8 mouse cellular contexts compared by ENCODE assay signal in the genomic region with DNA sequence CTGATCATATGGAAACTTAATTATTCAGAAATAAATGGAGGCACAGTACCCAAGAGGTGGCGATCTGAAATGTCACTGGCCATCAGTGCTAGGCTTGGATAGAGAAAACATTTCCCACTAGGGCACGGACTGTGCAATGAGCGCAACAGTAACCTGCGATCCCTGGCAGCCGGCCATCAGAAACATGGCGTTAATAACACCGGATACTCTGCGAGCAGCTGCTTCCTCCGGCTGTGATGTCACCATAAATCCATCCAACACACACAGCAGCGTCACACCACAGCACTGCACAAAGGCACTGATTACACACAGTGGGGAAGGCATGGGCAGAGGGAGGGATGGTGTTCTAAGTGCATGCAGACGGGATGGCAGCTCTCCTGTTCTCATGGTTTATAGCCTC. TPM values are rescaled to one million over a fixed set of nuclear protein-coding genes. Genes with fewer than 3 reads are reported as not detected.
DNase-seq lines count a peak whose midpoint lies in the region; ATAC-seq and TF ChIP-seq lines count a peak whose summit lies in the region.

No protein-coding gene starts in this region.

- H3K9ac ChIP-seq in intestine, postnatal 0 days (ENCODE audit: low read depth, low read length) = no peak overlapping the region

- H3K4me3 ChIP-seq in intestine, postnatal 0 days (ENCODE audit: low read depth, low read length) = no peak overlapping the region

- TF ChIP-seq CTCF in intestine, postnatal 0 days (IDR thresholded peaks at IDR 0.05; ENCODE audit: low read depth) = no peak

- peaks cover 31% of the 10 kb centered on the region for H3K4me1 ChIP-seq in intestine, postnatal 0 days (replicated peaks; ENCODE audit: control insufficient read depth, insufficient read depth, low read length)

- WGBS in intestine, postnatal 0 days = 40% methylated on average over 11 of the region's 11 CpGs

- ATAC-seq in intestine, postnatal 0 days = 0 out of 2 replicates have a peak, but pooled peaks have one; percentile 7

- H3K9me3 ChIP-seq in intestine, postnatal 0 days (ENCODE audit: control insufficient read depth) = no peaks in the 10 kb centered on the region

- peaks cover 18% of the 10 kb centered on the region for H3K36me3 ChIP-seq in intestine, postnatal 0 days (ENCODE audit: control insufficient read depth, insufficient read depth)

- H3K4me2 ChIP-seq in intestine, postnatal 0 days (replicated peaks; ENCODE audit: low read depth) = no peak overlapping the region

- no peaks in the 10 kb centered on the region for H3K27me3 ChIP-seq in intestine, postnatal 0 days (replicated peaks; ENCODE audit: control insufficient read depth, insufficient read depth, low read length)

- DNase-seq in B cell, adult 2 months = peak; percentile 15 to 20
- peak; percentile 56 to 77 for DNase-seq in adrenal gland, postnatal 36 days
- peak; percentile 84 to 88 for DNase-seq in heart, adult 18-20 months
- DNase-seq in lung, postnatal 25 days (ENCODE audit: low spot score) = peak; percentile 64
- DNase-seq in spleen, postnatal 14 days (ENCODE audit: low spot score in 2 of 2) = no peak
- no peak for DNase-seq in layer of hippocampus, postnatal 25 days (ENCODE audit: extremely low spot score in 1 of 2, low spot score in 1 of 2)
- no peak for DNase-seq in embryo, embryonic 10 days (ENCODE audit: low spot score)

- no peak overlapping the region for H3K27ac ChIP-seq in intestine, postnatal 0 days (ENCODE audit: low read depth, low read length)

RNA-seq across cellular contexts. Expression of gene Selplg, which starts 36.7 kb away (rescaled TPM):
- total RNA-seq in adrenal gland, postnatal 36 days (2021) = 1 to 10 TPM; 2.5 to 4.1 TPM
- 1 to 10 TPM; 4.4 to 7.3 TPM for total RNA-seq in heart, adult 18-20 months (2021)
- polyA plus RNA-seq in intestine, postnatal 0 days (2015; fragmentation: Nextera tagmentation; extraction: Ambion mirVana) = 2.9 and 3.2 TPM in 2 replicates
- total RNA-seq in layer of hippocampus, postnatal 25 days (2021) = 10 to 100 TPM; 29.3 to 33.5 TPM

RNA-seq across cellular contexts. Expression of gene Coro1c, which starts 39.4 kb away (rescaled TPM):
- total RNA-seq in adrenal gland, postnatal 36 days (2021) = 10 to 100 TPM; 47.9 to 60.1 TPM
- 10 to 100 TPM; 30.3 to 33.1 TPM for total RNA-seq in heart, adult 18-20 months (2021)
- polyA plus RNA-seq in intestine, postnatal 0 days (2015; fragmentation: Nextera tagmentation; extraction: Ambion mirVana) = 116 and 127 TPM in 2 replicates
- total RNA-seq in layer of hippocampus, postnatal 25 days (2021) = 10 to 100 TPM; 82.7 to 91.6 TPM

Comparison
In these comparisons a context has a peak if more than half of its experiments do, and no peak if none do; other contexts are left out.
1. DNase-seq: peak in B cell, adult 2 months (2 of 2), adrenal gland, postnatal 36 days (2 of 2), heart, adult 18-20 months (2 of 2) and lung, postnatal 25 days (single experiment); none in spleen, postnatal 14 days (0 of 2), layer of hippocampus, postnatal 25 days (0 of 2) and embryo, embryonic 10 days (single experiment).